Mouse (Mus musculus): Measurements from ENCODE around the gene Klk1.

The Klk1 gene

DNA sequence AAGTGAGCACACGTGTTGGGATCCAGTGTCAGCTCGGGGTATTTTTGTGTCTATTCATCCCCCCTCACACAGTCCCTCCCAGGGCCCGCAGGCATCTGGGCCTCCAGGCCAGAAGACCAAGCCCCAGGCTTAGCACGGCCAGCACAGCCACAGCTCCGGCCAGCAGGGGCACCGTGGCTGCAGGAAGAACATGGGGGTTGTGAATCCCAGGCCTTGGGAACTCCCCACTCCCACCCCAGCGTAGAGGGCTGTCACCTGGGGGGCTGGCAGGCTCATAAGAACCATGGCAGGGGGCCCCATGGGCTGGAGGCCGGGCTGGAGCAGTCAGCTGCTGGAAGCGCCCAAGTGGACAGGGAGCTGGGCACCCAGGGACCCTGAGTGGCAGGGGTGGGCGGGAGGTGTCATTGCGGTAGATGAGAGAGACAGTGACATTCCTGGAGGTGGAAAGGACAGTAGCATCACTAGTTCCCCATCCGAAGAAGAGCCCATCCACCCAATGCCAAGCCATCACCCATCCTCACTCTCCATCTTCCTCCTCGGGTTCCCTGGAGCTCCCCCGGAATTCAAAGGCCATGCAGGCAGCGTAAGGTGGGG lies 28.0 kb downstream of the Klk1 start:
- no peak for DNase-seq (ENCODE audit: low spot score)

DNA sequence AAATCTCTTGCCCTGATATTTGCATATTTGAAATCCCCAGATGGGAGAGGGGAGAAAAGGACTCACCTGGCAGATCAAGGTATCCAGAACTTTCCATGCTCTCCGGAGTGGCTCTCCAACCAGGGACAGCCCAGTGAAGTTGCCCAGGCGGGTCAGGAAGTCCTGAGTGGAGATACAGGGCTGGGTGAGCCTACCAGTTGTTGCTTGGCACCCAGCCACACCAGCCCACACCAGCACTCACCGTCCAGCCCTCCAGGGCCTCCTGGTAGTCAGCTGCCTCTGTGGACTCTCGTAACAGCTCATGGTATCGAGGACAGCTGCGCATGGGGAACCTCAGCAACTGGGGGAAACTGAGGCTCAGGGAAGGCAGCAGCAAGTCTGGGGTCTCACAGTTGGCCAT lies 29.8 kb downstream of the Klk1 start:
- DNase-seq (ENCODE audit: low spot score), result no peak

DNA sequence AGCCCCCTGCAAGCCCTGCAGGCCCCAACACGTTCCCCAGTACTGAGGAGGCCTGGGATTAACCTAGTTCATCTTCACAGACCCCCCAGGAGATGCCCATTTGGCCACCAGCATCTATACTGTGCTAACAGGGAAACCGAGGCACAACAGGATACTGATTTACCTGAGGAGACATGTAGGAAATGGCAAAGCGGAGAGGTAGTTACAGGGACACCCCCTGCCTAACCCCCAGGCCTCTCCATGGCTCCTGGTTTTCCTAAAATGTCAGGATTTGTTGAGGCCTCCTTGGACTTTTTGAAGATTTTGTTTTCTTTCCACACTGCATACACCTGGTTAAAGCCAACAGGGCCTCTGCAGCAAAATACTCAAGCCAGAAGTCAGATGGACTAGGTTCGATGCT lies 32.1 kb downstream of the Klk1 start, which contains the start of gene Acp4:
Gene Acp4 (minus strand): TSS at position 101 of the 400 bp plus-strand sequence.
- DNase-seq (ENCODE audit: low spot score), result no peak

DNA sequence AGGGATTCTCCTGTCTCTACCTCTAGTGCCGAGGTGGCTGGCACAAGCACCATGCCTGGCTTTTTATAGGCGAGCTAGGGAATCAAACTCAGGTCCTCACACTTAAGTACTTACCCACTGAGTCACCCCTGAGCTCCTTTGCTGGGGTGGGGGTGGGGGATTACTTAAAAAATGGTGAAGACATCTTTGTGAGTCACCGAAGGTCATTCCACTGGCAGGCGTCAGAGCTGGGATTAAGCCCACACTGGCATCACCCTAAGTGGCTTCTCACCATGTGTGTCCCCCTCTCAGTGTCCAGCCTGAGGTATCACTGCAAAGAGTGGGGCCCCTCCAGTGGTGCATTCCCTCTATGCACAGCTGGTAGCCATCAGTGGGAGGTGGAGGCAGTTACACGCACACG lies 35.2 kb downstream of the Klk1 start:
- no peak for DNase-seq (ENCODE audit: low spot score)

DNA sequence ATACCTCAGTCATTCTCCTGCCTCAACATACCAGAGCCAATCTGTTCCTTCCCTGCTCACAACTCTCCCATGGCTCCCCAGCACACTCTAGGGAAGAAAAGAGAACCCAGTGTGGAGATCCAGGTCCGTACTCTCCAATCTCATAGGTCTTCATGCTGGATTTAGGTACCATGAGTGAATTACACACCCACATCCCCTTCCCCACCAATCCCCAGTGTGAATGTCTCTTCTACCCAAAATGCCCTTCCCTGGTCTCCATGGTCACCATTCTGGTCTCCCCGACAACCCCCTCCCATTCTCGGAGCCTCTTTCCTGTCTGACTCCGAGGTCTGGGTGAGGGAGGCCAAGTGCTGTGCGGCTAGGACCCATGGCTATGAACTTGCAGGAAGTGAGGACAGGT lies 36.0 kb downstream of the Klk1 start, which contains the start of gene Gm15517:
Gene Gm15517 (plus strand): TSS at position 301 of the 400 bp plus-strand sequence.
- DNase-seq (ENCODE audit: low spot score), result no peak

DNA sequence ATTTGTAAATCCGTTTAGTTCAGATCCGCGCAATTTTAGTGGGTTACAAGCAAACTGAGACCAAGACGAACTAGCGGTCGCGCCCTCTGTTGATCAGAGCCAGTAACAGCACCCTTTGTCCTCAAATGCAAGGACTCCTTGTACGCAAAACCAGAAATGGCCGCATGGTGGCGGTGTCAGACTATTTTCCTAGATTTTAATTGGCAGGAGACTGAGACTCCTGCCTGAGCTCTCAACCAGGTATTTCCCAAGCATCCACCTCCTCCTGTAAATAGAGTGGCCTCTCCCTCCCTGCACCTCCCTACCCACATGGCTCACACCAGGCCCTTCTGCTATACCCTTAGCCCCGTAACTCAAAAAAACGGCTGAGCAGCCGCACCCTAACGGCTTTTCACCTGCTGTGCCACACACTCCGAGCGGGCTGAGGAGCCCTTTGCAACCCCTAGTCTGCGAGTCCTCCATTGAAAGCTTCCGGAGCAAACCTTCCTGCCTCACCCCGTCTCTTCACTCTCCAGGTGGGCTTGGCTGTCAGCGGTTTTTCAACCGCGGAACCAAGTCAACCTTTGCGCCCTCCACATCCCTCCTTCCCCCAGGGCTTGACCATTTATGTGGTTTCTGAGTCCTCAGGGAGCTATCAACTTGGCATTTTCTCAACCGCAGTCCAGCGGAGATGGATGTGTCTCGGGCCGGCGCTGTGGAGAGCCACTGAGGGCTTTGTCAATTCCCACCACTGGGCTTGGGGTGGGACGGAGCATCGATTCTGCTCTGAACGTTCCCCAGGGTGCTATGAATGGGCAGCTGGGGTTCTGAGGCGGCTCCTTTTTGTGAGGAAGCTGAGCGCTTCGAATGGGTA lies 37.9 kb downstream of the Klk1 start:
- DNase-seq (ENCODE audit: low spot score), result peak; percentile 89

DNA sequence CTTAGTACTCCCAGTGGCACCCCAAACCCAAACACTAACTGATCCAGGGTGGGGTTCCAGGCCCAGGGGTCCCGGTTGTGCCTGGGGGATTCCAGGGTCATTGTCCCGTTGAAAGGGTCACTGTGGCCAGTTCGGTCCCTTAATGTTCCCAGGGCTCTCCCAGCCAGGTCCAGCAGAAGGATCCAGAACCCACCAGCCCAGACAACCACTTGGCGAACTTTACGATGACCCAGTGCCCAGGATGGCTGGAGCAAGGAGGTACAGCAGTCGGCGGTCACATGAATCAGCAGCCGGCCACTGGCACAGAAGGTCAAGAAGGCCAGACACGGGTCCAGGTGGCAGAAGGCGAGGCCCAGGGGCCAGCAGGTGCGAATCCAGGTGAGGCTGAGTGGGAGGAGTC lies 43.0 kb downstream of the Klk1 start:
- no peak for DNase-seq (ENCODE audit: low spot score)

DNA sequence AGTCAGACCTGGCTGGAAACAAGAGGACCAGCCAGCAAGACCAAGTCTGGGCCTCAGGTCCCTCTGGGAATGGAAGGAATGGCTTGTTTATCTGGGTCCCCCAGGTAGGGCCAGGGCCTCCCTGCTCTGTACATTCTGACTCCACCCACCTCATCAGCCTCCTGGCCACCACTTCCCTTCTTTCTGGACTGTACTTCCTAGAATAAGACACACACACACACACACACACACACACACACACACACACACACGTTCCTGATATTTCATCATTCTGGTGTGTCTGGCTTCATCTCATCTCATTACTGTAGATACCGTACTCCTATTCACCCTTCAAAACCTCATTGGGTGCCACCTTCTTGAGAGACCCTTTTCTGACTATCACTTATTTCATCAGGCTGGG lies 44.2 kb downstream of the Klk1 start:
- DNase-seq (ENCODE audit: low spot score), result no peak

DNA sequence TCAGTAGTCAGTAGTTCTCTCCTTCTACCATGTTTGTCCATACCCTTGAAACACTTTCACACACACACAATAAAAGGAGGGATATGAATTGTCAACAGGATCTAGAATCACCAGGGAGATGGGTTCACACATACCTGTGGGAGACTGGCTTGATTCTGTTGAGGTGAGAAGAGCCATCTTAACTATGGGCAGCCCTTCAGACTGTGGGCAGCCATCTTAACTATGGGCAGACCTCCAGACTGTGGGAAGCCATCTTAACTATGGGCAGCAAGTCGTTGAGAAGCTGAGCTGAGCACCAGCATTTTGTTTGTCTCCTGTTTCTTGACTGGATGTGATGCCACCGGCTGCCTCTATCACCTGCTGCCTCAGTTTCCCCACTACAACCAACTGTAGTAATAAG lies 46.1 kb downstream of the Klk1 start:
- DNase-seq (ENCODE audit: low spot score), result no peak

DNA sequence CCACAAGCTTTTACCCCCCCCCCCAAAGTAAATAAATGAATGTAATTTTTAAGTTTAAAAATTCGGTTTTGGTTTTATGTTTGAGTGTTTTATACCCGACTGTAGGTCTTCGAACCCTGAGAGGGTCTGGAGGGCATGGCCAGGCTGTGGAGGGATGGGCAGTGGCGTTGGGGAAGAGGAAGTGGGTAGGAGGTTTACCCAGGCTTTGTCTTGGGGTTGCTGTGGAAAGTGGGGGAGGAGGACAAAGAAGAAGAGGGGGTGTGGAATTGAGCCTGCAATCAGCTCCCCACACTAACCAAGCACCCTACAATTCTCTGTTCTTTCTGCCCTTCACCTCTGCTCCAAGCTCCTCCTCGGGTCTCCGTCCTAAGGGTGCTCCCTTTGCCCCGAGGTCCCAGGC lies 47.4 kb downstream of the Klk1 start:
- DNase-seq (ENCODE audit: low spot score), result no peak

DNA sequence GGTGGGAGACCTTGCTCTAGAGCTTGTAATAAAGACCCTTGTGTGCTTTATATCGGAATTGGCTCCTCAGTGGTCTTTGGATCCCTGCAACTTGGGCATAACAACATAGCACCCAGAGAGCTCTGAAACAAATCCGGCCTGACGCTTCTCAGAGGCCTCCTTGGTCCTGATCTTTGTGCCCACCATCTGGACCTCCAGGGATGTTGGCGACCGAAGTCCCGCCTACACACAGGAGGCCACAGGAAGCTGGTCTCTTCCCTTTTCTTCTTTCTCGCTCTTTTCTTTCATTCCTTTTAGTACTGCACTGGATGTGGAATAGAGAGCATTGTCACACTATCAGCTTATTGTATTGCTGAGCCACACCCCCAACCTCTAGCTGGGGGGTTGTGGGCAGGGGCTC lies 48.3 kb downstream of the Klk1 start:
- no peak for DNase-seq (ENCODE audit: low spot score)

DNA sequence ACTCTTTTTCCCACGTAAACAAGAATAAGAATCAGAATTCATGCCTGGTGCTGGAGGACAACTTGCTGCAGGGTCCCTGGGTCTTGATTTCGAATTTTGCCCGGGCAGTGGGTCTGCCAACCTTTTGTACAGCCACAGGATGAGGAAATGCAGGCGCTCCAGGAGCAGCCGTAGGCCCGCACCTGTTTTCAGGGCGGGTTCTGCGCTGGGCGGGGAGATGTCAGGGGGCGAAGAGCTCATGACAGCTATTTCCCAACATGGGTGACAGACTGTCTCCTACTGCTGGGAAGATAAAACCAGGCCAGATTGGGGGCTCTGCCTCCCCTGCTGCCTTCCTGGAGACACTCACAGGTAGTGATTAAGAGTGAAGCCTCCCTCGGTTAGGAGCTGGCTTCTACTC lies 48.9 kb downstream of the Klk1 start:
- DNase-seq (ENCODE audit: low spot score), result no peak

DNA sequence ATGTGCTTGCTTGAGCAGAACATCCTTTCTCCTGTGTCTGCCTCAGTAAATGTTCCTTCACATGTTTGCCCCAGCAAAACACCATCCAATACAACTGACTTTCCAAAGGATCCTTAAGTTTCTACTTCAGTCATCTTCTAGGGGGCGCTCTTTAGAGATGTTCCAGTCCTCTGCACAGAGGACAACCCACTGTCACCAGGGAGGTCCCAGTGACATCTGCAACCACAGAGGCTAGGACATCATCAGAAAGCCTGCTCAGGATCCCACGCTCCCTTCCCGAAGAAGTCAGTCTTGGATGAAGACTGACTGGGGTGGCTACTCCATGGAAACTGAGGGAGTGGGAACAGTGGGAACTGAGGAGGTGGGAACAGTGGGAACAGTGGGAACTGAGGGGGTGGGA lies 50.4 kb downstream of the Klk1 start:
- no peak for DNase-seq (ENCODE audit: low spot score)

DNA sequence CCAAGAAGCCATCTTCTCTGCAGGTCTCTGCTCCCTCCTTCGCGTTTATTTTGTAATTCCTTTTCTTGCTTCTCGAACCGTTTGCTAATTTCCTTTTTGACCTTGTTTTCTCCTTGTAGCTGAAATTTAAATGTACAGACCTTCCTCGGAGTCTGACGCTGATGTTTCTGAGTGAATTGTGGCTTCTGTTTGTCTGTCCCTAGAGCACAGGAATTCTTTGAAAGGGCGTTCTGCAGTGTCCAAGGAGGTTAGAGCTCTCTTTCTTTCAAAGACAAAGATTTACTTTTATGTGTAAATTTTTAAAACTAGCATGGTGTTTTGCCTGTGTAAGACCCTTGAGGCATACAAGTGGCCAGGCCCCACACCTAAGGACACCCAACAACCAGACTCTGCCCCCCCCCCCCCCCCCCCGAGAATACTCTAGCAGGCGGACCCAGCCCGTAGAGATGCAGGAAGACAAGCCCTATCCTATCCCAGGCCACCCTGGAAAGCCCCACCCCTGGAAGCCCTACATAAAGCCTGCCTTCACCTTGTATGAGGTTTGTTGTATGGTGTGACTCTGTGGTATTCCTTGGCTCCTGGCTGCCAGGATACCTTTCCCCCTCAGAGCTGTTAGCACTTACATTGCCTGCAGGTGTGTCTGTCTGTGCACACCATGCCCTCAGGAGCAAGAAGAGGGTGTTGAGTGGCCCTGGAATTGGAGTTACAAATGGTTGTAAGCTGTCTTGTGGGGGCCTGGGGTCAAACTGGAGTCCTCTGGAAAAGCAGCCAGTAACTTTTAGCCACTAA lies 51.5 kb downstream of the Klk1 start:
- DNase-seq (ENCODE audit: low spot score), result no peak

DNA sequence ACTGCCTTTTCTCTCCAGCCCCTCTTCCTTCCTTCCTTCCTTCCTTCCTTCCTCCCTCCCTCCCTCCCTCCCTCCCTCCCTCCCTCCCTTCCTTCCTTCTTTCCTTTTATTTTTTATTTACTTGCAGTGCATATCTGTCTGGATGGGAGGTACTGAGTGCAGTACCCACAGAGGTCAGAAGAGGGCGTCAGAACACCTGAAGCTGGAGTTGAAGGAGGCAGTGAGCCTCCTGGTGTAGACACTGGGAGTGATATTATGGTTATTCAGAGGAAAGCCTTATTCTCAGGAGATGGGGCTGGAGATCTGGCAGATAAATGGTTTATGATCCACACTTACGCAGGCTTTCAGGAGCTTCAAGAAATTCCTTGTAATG lies 52.1 kb downstream of the Klk1 start:
- DNase-seq (ENCODE audit: low spot score), result peak; percentile 29
